Mouse (Mus musculus): ENCODE data around the gene Rac2.

Gene Rac2

DNA sequence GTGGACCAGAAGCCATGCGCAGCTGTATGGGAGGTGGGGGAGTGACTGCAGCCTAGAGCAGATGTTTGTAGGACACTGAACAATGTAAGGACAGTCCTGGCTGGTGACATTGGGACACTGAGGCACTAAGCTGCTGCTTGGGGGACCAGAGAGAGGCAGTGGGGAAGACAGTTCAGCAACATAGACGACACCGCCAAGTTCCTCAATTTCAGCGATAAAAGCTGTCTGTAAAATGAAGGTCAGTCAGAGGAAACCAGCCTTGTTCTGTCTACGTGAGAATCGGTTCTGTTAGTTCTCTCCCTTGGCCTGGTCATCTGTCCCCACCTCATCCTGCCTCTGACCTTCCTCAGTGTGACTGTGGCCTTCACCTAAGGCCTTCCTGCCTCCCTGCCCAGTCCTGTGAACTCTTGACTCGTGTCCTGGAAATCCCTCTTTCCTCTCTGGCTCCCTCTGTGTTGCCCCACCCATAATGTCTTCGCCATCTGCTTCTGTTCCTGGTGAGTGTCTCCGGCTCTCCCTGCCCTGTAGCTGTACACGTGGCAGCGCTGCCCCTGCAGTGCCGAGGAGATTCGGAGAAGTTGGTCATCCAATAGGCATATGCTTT lies 52.4 kb downstream of the Rac2 start:
- no peak for DNase-seq (ENCODE audit: low spot score)

- no peak for DNase-seq (ENCODE audit: low spot score)
These were observed 54.4 kb downstream of the Rac2 start for GRCm38 (mm10) chr15:78518221-78518620.

DNA sequence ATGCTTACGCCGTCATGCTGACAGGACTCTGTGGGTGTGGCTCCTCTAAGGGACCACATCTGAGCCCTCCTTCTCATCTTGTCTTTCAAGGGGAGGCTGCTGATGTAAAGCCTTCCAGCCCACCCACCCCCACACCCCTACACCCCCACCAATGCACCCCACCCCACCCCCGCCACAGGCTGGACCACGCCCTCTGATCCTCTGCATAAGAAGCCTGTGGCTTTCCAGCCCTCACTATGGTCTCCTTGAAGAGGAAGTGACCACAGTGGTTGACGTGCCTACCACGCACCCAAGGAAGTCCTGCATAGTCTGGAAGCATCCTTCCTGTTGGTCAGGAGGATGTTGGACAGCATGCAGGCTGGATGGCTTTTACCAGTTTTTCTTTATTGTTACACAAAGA lies 56.8 kb downstream of the Rac2 start:
- DNase-seq (ENCODE audit: low spot score), result no peak

DNA sequence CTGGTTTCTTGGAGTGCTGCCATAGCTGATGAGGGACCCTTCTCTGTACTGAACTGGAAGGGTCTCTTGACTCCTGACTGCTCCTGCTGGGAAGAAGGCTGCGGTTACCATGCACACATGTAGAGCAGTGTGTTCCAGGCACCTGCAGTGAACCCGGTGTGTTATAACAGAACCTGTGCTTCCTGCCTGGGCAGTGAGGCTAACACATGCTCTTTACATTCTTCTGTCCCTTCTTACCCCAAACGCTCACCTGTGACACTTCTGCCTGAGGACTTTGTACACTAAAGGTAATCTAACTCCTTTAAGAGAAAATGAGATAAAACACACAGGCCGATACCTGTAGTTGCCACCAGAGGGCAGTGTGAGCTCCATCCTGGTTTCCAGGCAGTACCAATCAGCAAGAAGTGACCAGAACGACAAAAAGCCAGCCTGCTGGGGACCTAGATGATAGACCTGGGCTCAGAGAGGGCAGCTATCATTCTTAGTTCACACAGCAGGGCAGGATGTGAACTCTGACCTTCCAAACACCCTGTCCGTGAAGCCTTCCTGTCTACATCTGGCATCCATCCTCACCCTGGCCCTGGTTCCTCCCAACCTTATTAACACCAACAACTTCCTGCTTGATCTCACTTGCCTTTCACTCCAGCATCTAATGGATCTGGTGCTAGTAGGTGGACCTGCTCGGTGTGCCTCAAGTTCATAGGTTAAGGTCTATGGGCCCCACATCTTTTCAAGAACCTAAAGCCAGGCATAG lies 58.0 kb downstream of the Rac2 start:
- peak; percentile 85 for DNase-seq (ENCODE audit: low spot score)

DNA sequence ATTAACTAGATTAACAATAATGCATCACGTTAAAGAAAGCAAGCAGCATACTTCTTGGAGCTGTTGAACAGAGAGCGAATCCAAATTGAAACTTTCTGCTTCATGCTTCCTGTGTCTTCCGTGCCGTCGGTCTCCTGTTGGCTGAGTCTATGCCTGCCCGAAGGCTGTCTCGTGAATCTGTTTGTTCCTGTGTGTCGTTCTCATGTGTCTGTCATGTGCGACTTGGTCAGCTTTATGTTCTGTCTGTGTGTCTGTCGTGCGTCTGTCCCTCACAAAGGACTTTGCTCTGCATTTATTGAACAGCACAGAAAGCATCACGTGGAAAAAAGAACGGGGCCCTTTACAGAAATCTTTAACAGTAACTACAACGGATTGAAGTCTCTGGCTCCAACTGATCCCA lies 59.6 kb downstream of the Rac2 start:
- no peak for DNase-seq (ENCODE audit: low spot score)

- no peak for DNase-seq (ENCODE audit: low spot score)
These were observed 60.6 kb downstream of the Rac2 start for GRCm38 (mm10) chr15:78511951-78512350.

GRCm38 (mm10) chr15:78510736-78511135 lies 61.8 kb downstream of the Rac2 start:
- no peak for DNase-seq (ENCODE audit: low spot score)

- no peak for DNase-seq (ENCODE audit: low spot score)
These were observed 62.4 kb downstream of the Rac2 start for GRCm38 (mm10) chr15:78510121-78510576.

GRCm38 (mm10) chr15:78509297-78509899 lies 63.2 kb downstream of the Rac2 start:
- peak; percentile 76 for DNase-seq (ENCODE audit: low spot score)
